Mouse (Mus musculus) subcutaneous adipose tissue, adult 2 months (tissue): ENCODE data around the gene Dcxr. TPM values are rescaled to one million over a fixed set of nuclear protein-coding genes. Genes with fewer than 3 reads are reported as not detected.

Experiments used
- polyA plus RNA-seq: library from polyadenylated mRNA; depleted of rRNA; stranded (reverse); fragments of >200 nt; gene quantifications from 2 replicates; pipeline ENCODE4 v1.2.3, GENCODE M21; 2012; ENCODE audit warnings: low replicate concordance; rRNA removed

The Dcxr gene
- polyA plus RNA-seq: 141 and 144 TPM in 2 replicates

GRCm38 (mm10) chr11:120727169-120727527 is at the start of gene Dcxr:
Gene Dcxr (minus strand): TSS chr11:120727281.

GRCm38 (mm10) chr11:120762672-120763041 is 35.6 kb upstream of the Dcxr start, which contains the start of gene Hmga1b:
Gene Hmga1b (plus strand): TSS chr11:120762794.

GRCm38 (mm10) chr11:120731858-120732680 is 5.0 kb upstream of the Dcxr start, which contains the start of gene Cbr2:
Gene Cbr2 (minus strand): TSS chr11:120732114.

GRCm38 (mm10) chr11:120721124-120722066 is 5.7 kb downstream of the Dcxr start, which contains the start of gene Rac3:
Gene Rac3 (plus strand): TSS chr11:120721470.

GRCm38 (mm10) chr11:120713580-120714518 is 13.2 kb downstream of the Dcxr start, which contains the start of the genes Cenpx and Lrrc45:
Gene Cenpx (minus strand): TSS chr11:120713738.
Gene Lrrc45 (plus strand): TSS chr11:120713925.

Other genes starting within 250 kb of the Dcxr start
- gene Mrpl12, start 242.7 kb downstream of the Dcxr start, polyA plus RNA-seq: 108 and 111 TPM in 2 replicates
- 651 and 925 TPM in 2 replicates for gene Slc25a10, start 235.4 kb downstream of the Dcxr start, polyA plus RNA-seq
- gene Gcgr, start 196.6 kb downstream of the Dcxr start, polyA plus RNA-seq: 1.3 and 3.8 TPM in 2 replicates
- 157 and 174 TPM in 2 replicates for gene Mcrip1, start 177.6 kb downstream of the Dcxr start, polyA plus RNA-seq
- not detected in 2 replicates for gene Ppp1r27, start 176.1 kb downstream of the Dcxr start, polyA plus RNA-seq
- gene P4hb, start 154.0 kb downstream of the Dcxr start, polyA plus RNA-seq: 212 and 315 TPM in 2 replicates
- gene Arhgdia, start 145.7 kb downstream of the Dcxr start, polyA plus RNA-seq: 706 and 742 TPM in 2 replicates
- 26.4 and 41.1 TPM in 2 replicates for gene Alyref, start 128.9 kb downstream of the Dcxr start, polyA plus RNA-seq
- gene Anapc11, start 128.9 kb downstream of the Dcxr start, polyA plus RNA-seq: 102 and 121 TPM in 2 replicates
- gene Npb, start 118.8 kb downstream of the Dcxr start, polyA plus RNA-seq: 0.39 and 2.5 TPM in 2 replicates
- 202 and 224 TPM in 2 replicates for gene Pcyt2, start 109.3 kb downstream of the Dcxr start, polyA plus RNA-seq
- gene Sirt7, start 102.0 kb downstream of the Dcxr start, polyA plus RNA-seq: 63.3 and 73.1 TPM in 2 replicates
- gene Mafg, start 93.7 kb downstream of the Dcxr start, polyA plus RNA-seq: 53.4 and 67.3 TPM in 2 replicates
- 8.3 and 23.9 TPM in 2 replicates for gene Pycr1, start 83.5 kb downstream of the Dcxr start, polyA plus RNA-seq
- 0.14 TPM in 1 of 2 replicates, not detected in the other for gene Myadml2, start 79.1 kb downstream of the Dcxr start, polyA plus RNA-seq
- 5.0 TPM in 1 of 2 replicates, not detected in the other for gene Notum, start 66.1 kb downstream of the Dcxr start, polyA plus RNA-seq
- 89.5 and 105 TPM in 2 replicates for gene Aspscr1, start 54.3 kb downstream of the Dcxr start, polyA plus RNA-seq
- gene Cenpx, start 13.5 kb downstream of the Dcxr start, polyA plus RNA-seq: 89.1 and 110 TPM in 2 replicates
- gene Lrrc45, start 13.4 kb downstream of the Dcxr start, polyA plus RNA-seq: 30.1 and 63.6 TPM in 2 replicates
- 16.6 and 55.7 TPM in 2 replicates for gene Rac3, start 5.8 kb downstream of the Dcxr start, polyA plus RNA-seq
- 204 and 309 TPM in 2 replicates for gene Cbr2, start 4.8 kb upstream of the Dcxr start, polyA plus RNA-seq
- 0.50 and 9.3 TPM in 2 replicates for gene Hmga1b, start 35.5 kb upstream of the Dcxr start, polyA plus RNA-seq
- gene Rfng, start 56.9 kb upstream of the Dcxr start, polyA plus RNA-seq: 57.4 and 75.5 TPM in 2 replicates
- 171 and 257 TPM in 2 replicates for gene Gps1, start 57.0 kb upstream of the Dcxr start, polyA plus RNA-seq
- 33.0 and 52.4 TPM in 2 replicates for gene Dus1l, start 69.1 kb upstream of the Dcxr start, polyA plus RNA-seq
- gene Fasn, start 97.3 kb upstream of the Dcxr start, polyA plus RNA-seq: 8,340 and 15,875 TPM in 2 replicates
- gene Ccdc57, start 205.6 kb upstream of the Dcxr start, polyA plus RNA-seq: 1.6 and 5.9 TPM in 2 replicates
- gene Slc16a3, start 221.2 kb upstream of the Dcxr start, polyA plus RNA-seq: 2.2 and 13.6 TPM in 2 replicates